Mouse (Mus musculus) frontal cortex, adult 2 months (tissue): ENCODE measurements at regions not wholly inside any gene's neighbourhood (a gene's known extent, or its start where the extent isn't known, plus 50 kb on each side); places are given as distances from the start of the nearest gene placed in this dataset.

Experiments
- DNase-seq, 2 experiments: peaks; one replicate each; pipeline ENCODE4 v3.0.0; 2022; ENCODE audit warnings: low spot score in 1 of 2; ENCODE audit errors: extremely low spot score in 1 of 2

DNA sequence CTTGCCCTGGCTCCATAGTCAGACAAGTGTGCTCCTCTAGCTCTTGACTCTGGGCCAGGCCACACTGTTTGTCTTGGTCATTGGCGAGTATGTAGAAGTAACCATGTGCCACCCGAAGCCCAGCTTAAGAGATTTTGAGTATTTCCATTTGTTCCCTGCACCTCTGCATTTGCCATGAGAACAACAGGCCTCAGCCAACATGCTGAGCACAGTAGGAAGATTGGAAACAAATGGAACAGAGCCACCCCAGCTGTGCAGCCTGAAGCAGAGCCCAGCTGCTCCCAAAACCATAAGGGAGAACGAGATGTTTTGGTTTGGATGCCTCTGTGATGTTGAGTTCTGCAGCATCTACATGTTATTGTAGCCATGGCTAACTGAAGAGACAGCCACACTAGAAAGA is 433.1 kb upstream of the Gm6657 start:
- no peak for DNase-seq

- DNase-seq, result no peak
Observed at GRCm38 (mm10) chr12:77776011-77776546, 418.0 kb upstream of the Gm6657 start.

GRCm38 (mm10) chr12:77776755-77777154 is 417.3 kb upstream of the Gm6657 start:
- DNase-seq, result no peak

DNA sequence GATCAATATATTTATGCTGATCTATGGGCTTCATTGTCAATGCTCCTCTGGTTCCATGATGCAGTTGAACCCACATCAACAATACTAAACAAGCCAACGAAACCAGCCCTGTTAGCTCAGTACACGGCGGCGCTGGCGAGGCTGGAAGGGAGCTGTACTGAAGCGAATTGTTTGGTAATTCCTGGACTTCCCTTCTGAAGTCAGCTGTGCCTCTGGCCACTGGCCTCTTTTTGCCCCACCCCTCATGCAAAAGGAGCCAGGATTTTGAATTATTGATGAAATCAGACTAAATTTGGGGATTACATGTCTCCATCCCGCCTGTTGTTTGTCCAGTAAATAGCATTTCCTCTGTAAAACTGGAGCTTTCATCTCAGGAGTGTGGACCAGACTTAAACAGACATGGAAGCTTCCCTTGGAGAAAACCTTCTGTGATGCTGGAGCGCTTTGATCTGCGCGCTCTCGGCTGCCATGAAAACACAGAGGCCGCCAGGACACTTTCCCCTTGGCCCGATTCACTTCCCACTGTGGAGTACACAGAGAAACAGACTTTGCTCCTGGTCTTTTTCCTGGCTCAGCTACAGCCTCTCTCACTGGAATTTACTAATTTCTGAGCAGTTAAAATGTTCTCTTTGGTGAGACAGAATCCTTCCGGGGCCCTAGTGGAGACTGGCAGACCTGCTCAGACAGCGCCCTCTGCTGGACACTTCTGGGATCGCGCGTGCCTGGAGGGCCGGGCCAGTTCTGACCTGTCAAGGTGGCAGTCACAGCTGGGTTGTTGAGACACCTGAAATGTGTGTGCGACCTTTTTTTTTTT is 412.9 kb upstream of the Gm6657 start:
- DNase-seq, result peak; percentile 50 to 95

GRCm38 (mm10) chr12:77783909-77784308 is 410.1 kb upstream of the Gm6657 start:
- no peak for DNase-seq

DNA sequence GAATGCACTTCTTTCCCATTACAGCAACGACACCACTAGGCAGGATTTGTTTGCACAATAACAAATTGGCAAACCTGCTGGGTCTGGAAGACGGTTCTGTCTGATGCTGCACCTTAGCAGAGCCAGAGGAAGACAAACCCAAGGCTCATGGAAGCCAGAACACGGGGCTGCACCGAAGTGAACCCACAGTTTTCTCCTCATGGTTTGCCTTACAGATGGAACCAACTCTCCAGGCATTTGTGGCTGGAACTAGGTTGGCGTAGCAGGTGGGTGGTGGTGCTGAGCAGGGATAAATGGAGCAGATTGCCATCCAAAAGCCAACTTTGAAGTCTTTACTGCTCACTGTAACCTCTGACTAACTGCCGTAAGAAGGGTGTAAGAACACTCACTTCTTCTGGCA is 408.4 kb upstream of the Gm6657 start:
- DNase-seq, result peak; percentile 28 to 54

DNA sequence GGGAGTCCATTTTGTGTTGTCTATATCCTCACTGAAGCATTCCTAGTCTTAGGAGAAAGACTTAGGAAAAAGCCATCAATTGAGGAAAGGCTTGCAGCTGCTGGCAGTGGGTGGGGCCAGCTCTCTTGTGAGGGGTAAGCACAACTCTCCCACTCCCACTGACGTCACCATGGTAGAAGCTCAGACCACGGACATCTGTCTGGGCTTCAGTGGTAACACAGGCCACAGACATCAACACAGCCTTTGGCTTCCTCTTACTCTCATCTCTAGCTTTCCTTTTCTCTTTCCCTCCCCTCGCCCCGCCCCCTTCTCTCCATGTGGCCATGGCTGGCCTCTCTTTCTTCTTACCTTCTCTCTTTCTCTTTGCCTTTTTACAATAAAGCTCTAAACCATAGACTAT is 407.4 kb upstream of the Gm6657 start:
- no peak for DNase-seq

GRCm38 (mm10) chr12:77788273-77788672 is 405.8 kb upstream of the Gm6657 start:
- DNase-seq, result no peak

DNA sequence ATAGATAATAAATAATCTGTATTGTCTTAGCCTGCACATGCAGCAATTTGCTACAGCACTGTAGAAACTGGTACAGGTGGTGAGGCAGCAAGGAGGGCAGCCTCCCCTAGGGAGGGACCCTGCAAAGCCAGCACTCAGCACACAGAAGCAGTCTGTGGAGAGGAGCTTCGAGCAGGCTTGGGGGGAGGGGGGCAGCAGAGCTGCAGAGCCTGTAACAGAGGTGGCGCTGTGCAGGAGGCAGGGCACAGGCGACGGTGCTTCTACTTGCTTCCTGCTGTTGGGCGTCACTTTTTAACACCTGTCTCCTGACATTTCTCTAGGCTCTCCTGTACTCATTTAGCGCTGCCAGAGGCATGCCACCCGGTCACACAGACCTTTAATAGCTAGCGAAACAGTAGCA is 404.6 kb upstream of the Gm6657 start:
- no peak for DNase-seq

- DNase-seq, result no peak
Observed at GRCm38 (mm10) chr12:77789871-77790270, 404.2 kb upstream of the Gm6657 start.

DNA sequence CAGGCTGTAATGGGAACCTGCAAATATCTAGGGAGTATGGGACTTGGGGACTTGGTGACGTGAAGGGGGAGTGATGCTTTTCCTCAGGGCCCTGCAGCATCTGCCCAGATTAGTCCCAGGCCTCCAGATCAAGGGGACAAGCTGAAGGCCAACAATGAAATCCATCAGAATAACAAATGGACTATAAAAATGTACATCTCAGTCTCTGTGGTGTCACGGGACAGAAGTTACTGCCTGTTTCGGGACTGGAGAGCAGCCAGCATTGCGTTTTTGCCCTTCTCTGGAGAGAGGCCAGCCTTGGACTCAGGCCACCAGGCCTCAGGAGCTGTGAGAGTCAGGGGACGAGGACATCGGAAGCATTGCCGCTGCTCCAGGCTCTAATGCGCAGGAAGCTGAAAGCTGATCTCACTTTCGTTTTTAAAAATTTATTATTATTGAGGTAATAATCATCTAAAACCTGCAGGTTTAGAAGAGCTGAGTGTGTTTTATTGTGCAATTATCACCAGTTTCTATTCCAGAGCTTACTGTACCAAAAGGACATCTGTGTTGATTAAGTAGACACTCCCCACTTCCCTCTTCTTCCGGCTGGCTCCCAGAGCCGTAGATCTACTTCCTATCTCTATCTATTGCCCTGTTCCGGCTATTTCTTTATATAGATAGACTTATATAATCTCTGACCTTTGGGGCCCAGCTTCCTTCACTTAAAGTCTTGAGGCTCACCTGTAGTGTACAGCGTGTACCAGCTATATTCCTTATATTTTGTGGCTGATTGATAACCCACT is 403.0 kb upstream of the Gm6657 start:
- no peak for DNase-seq

- no peak for DNase-seq
Observed at GRCm38 (mm10) chr12:77798516-77798915, 395.5 kb upstream of the Gm6657 start.

DNA sequence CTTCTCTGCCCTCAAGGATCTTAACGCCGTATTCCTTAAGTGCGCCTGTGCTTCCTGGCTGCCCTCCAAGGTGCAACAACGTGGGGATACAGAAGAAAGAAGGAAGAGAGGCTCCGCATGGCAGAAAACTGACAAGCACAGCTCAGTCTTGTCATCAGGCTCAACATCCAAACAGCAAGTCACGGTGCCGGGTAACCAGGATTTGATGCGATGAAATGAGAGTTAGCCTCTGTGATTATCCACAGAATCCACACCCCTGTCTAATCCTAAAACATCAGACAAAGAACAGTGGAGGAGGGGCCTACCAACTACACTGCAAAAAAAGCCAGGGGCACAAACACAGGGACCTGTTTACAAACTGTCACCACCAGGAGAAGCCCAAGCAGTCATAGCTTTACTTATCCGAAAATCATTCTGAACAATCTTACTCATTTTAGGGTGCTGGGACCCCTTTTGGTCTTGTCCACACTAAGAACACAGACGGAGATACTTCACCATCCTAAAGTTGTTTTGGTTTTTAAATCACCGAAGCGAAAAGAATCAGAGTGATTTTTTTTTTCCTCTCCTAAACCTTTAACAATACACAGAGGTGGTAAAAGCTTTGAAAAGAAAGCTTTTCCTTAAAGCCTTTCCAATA is 394.8 kb upstream of the Gm6657 start:
- DNase-seq, result no peak

DNA sequence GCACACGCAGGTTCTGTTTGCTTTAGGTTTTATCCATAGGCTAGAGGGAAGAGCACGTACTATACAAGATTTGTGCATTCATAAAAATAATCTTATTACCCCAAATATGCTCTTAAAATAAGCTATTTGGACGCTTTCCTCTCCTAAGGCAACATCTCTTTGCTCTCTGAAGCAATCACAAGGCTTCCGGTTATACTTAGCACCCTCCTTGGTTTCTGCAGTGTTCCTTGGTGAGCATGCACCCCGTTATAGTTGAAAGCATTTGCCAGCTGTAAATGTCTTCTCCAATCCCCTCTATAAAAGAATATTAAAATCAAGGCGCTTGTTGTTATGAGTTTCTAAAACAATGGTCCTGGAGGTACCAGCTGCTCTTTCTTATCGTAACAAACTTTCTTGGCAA is 386.4 kb upstream of the Gm6657 start:
- no peak for DNase-seq

GRCm38 (mm10) chr12:77811276-77811675 is 382.8 kb upstream of the Gm6657 start:
- DNase-seq, result peak in 1 of 2 experiments; percentile 53

DNA sequence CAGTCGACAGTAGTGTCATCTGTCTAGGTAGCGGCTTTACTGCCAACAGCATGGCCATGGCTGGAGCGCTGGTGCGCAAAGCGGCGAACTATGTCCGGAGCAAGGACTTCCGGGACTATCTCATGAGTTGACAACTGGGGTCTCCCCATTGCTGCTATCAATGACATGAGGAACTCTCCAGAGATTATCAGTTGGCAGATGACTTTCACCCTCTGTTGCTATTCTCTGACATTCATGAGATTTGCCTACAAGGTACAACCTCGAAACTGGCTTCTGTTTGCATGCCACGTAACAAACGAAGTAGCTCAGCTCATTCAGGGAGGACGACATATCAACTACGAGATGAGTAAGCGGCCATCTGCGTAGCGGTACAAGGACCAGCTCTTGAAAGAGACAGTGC is 374.6 kb upstream of the Gm6657 start:
- no peak for DNase-seq

DNA sequence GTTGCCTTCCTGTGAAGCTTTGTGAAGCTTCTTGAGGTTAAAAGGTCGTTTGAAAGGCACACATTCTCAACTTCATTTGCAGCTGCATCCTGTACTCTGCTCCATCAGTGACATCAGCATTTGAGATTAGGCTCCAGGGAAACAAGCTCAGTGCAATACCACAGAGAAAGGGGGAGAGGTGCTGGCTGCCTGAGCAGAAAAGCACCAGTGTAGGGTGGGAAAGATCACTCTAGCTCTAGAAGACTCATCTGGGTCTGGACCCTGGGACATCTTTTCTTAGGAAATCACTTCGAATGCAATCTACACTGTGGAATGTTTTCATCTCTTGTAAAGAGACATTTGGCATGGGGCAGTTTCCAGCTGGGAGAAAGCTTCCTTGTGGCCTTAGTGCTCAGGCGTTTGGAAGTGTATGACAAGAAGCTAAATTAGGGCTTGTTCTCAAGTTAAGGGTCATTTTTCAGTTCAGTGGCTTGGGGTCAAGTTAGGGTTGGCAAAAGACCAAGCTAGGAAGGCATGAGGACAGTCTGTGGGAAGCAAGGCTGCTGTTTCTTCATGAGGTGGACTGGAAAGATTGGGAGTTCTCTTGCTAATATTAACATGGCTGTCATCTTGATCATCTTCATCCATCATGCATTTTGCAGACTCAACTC is 370.5 kb upstream of the Gm6657 start:
- DNase-seq, result no peak

- DNase-seq, result no peak
Observed at GRCm38 (mm10) chr12:77833411-77834169, 360.5 kb upstream of the Gm6657 start.

DNA sequence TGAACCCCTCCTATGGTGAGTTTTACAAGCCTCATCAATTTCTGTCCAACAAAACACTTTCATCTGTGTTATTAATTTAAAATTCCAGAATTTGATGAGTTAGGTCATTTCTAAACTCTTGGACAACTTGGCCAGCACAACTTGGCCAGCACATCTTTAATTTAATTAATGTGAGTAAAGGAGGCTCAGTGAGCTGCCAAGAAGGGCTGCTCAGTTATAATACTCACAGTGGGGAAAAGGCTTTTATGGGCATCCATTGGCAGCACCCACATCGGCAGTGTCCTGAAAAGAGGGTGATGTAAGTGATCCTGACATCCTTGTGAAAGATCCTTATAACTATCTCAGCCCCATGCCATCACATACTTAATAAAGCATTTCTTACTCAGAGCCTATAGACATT is 359.2 kb upstream of the Gm6657 start:
- no peak for DNase-seq

GRCm38 (mm10) chr12:77836231-77836630 is 357.8 kb upstream of the Gm6657 start:
- no peak for DNase-seq
